Mouse (Mus musculus): Measurements from ENCODE around the gene Ntm. TPM values are rescaled to one million over a fixed set of nuclear protein-coding genes. Genes with fewer than 3 reads are reported as not detected.

Gene Ntm
- polyA plus RNA-seq, 1 experiment from 2014 or later: 0.66 TPM

DNA sequence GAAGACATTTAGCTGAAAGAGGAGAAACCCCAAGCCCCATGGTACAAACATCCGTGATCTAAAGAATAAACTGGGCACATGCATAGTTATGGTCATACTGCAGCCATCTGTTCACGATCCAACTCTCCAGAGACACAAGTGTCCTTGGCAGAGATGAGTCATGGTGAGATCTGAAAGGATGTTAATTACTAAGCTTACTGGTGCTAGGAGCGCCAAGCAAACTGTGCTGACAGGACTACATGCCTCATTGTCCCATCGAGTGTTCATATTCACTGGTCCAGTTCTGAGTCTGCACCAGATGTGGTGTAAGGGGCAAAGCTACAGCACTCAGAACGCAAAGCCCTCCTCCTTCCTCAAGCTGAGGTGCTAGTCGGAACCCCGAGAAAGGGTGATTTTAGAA, 745.0 kb downstream of the Ntm start:
- no peaks in the 10 kb centered on the region for H3K9me3 ChIP-seq (replicated peaks)
- no peaks in the 10 kb centered on the region for H3K4me1 ChIP-seq (replicated peaks)
- no peaks in the 10 kb centered on the region for H3K36me3 ChIP-seq (replicated peaks)
- H3K27ac ChIP-seq (replicated peaks): no peak overlapping the region
- no peak for ATAC-seq (ENCODE audit: insufficient read depth)
- WGBS (ENCODE audit: insufficient replicate concordance): 62% methylated on average over 7 of the region's 7 CpGs
- H3K4me2 ChIP-seq: no peak overlapping the region
- no peak overlapping the region for H3K9ac ChIP-seq
- no peaks in the 10 kb centered on the region for H3K27me3 ChIP-seq
- H3K4me3 ChIP-seq (replicated peaks): no peak overlapping the region

DNA sequence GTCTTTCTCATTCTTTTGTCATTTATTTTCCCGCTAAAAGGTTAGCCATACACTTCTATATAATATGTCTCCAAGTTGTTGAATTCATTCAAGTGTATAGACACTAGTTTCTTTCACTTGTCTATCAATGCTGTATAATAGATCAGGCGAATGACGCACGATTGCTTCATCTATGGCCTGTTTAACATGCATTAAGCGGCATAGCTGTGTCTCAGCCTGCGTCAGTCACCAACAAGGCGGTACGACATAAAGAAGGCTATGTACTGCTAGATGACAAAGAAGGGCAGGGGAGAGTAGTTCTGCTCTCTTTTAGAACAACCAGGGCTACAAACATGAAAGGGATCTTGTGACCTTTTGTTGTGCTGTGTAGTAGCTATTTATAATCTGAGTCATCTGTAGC, 746.4 kb downstream of the Ntm start:
- ATAC-seq (ENCODE audit: insufficient read depth): no peak
- 64% methylated on average over 8 of the region's 8 CpGs for WGBS (ENCODE audit: insufficient replicate concordance)
- Histone ChIP-seq H3K4me2 (no peak overlapping the region), H3K4me3 (replicated peaks) (no peak overlapping the region), H3K9ac (no peak overlapping the region), H3K36me3 (replicated peaks) (no peaks in the 10 kb centered on the region), H3K27ac (replicated peaks) (no peak overlapping the region), H3K27me3 (no peaks in the 10 kb centered on the region), H3K9me3 (replicated peaks) (no peaks in the 10 kb centered on the region), H3K4me1 (replicated peaks) (no peaks in the 10 kb centered on the region)

- Histone ChIP-seq H3K9me3 (replicated peaks) (no peaks in the 10 kb centered on the region), H3K4me3 (replicated peaks) (no peak overlapping the region), H3K27ac (replicated peaks) (no peak overlapping the region), H3K4me2 (no peak overlapping the region), H3K4me1 (replicated peaks) (no peaks in the 10 kb centered on the region), H3K36me3 (replicated peaks) (no peaks in the 10 kb centered on the region), H3K27me3 (no peaks in the 10 kb centered on the region), H3K9ac (no peak overlapping the region)
- no peak for ATAC-seq (ENCODE audit: insufficient read depth)
- 42% methylated on average over 2 of the region's 2 CpGs for WGBS (ENCODE audit: insufficient replicate concordance)
These were observed 747.1 kb downstream of the Ntm start for GRCm38 (mm10) chr9:29215796-29216195.

- no peak for ATAC-seq (ENCODE audit: insufficient read depth)
- 48% methylated on average over 1 of the region's 1 CpGs for WGBS (ENCODE audit: insufficient replicate concordance)
- Histone ChIP-seq H3K36me3 (replicated peaks) (no peaks in the 10 kb centered on the region), H3K27me3 (no peaks in the 10 kb centered on the region), H3K9ac (no peak overlapping the region), H3K4me2 (no peak overlapping the region), H3K4me1 (replicated peaks) (no peaks in the 10 kb centered on the region), H3K9me3 (replicated peaks) (no peaks in the 10 kb centered on the region), H3K27ac (replicated peaks) (no peak overlapping the region), H3K4me3 (replicated peaks) (no peak overlapping the region)
These were observed 747.7 kb downstream of the Ntm start for GRCm38 (mm10) chr9:29215241-29215640.

DNA sequence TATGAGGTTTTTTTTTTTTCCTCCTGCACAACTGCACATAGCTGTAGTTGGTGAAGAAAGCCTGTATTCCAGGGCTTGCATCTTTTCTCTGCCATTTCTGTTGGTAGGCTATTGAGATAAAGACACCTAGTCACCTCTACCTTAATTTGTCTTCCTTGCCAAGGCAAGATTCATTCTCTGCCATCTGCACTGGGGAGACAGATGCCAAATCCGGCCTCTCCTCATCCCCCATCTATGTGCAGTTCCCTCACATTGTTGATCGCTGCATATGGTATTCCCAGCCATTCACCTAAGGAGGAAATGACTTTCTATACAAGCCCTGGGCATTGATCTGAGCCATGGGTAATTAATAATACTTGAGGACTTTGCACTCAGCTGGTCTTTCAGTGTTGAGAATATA, 753.7 kb downstream of the Ntm start:
- Histone ChIP-seq H3K4me1 (replicated peaks) (no peaks in the 10 kb centered on the region), H3K27me3 (no peaks in the 10 kb centered on the region), H3K36me3 (replicated peaks) (no peaks in the 10 kb centered on the region), H3K9ac (no peak overlapping the region), H3K9me3 (replicated peaks) (no peaks in the 10 kb centered on the region), H3K4me2 (no peak overlapping the region), H3K4me3 (replicated peaks) (no peak overlapping the region), H3K27ac (replicated peaks) (no peak overlapping the region)
- WGBS (ENCODE audit: insufficient replicate concordance): 63% methylated on average over 2 of the region's 2 CpGs
- no peak for ATAC-seq (ENCODE audit: insufficient read depth)

DNA sequence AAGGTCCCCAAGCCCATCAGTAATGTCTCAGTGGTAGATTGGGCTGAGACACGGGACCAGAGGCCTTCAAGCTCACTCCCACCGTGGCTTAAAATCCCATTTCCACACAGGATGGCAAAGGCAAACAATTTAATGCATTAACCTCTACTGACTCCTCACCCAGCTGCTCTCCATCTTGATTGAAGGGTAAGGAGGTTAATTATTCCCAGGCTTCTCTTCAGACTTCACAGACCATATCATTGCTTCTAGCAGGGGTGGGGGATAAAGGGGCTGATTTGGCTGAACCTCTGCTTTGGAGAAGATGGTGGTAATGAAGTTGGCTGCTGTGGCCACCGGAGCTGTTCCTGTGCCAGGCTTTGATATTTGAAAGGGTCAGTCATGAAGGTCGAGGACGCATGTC, 754.8 kb downstream of the Ntm start:
- Histone ChIP-seq H3K9ac (no peak overlapping the region), H3K9me3 (replicated peaks) (no peaks in the 10 kb centered on the region), H3K4me2 (no peak overlapping the region), H3K36me3 (replicated peaks) (no peaks in the 10 kb centered on the region), H3K4me3 (replicated peaks) (no peak overlapping the region), H3K27ac (replicated peaks) (no peak overlapping the region), H3K27me3 (no peaks in the 10 kb centered on the region), H3K4me1 (replicated peaks) (no peaks in the 10 kb centered on the region)
- 61% methylated on average over 5 of the region's 5 CpGs for WGBS (ENCODE audit: insufficient replicate concordance)
- no peak for ATAC-seq (ENCODE audit: insufficient read depth)

DNA sequence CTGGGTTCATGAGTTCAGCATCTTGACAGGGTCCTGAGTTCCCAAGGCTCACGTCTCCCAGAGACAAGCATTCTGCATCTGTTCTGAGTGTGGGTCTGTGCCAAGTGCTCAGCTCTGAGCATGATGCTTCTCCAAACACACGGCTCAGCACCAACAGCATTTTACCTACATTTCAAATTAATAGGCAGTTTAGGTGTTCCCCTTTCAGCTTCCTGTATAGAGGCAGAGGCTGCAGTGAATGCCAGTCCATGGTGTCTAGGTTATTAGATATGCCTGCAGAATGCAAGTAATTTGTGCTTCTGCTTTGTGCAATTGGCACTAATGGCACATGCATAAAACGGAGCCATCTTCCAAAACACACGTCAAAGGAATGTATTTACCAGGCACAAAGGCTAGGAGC, 757.3 kb downstream of the Ntm start:
- ATAC-seq (ENCODE audit: insufficient read depth): no peak
- Histone ChIP-seq H3K27me3 (no peaks in the 10 kb centered on the region), H3K4me1 (replicated peaks) (no peaks in the 10 kb centered on the region), H3K36me3 (replicated peaks) (no peaks in the 10 kb centered on the region), H3K9me3 (replicated peaks) (no peaks in the 10 kb centered on the region), H3K9ac (no peak overlapping the region), H3K4me2 (no peak overlapping the region), H3K27ac (replicated peaks) (no peak overlapping the region), H3K4me3 (replicated peaks) (no peak overlapping the region)
- WGBS (ENCODE audit: insufficient replicate concordance): 48% methylated on average over 4 of the region's 4 CpGs

DNA sequence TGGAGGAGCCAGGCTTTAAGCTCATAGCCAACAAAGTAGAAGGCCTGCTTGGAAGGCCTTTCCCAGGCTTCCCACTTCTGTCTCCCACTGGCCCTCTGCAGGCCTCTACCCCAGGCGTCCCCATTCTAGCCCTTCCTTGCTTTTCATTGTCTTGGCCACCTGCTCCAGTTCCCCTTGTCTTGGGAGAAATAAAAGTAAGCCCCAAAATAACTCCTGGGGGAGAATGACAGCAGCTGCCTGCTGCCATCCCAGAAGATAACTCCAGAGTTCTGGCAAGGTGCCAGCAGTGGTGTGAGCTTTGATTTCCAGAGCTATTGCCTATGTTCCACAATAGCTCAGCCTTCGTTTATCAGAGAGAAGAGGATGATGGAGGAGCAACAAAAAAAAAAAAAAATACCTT, 760.7 kb downstream of the Ntm start:
- ATAC-seq (ENCODE audit: insufficient read depth): no peak

GRCm38 (mm10) chr9:29201163-29202053, 761.5 kb downstream of the Ntm start:
- Histone ChIP-seq H3K27me3 (no peaks in the 10 kb centered on the region), H3K4me3 (replicated peaks) (no peak overlapping the region), H3K4me2 (no peak overlapping the region), H3K4me1 (replicated peaks) (no peaks in the 10 kb centered on the region), H3K27ac (replicated peaks) (no peak overlapping the region), H3K36me3 (replicated peaks) (no peaks in the 10 kb centered on the region), H3K9me3 (replicated peaks) (no peaks in the 10 kb centered on the region), H3K9ac (no peak overlapping the region)
- 39% methylated on average over 14 of the region's 14 CpGs for WGBS (ENCODE audit: insufficient replicate concordance)
- no peak for ATAC-seq (ENCODE audit: insufficient read depth)

More for the DNA sequence above, 760.7 kb downstream of the Ntm start:
- H3K4me3 ChIP-seq (replicated peaks): no peak overlapping the region
- H3K36me3 ChIP-seq (replicated peaks): no peaks in the 10 kb centered on the region
- no peak overlapping the region for H3K27ac ChIP-seq (replicated peaks)
- H3K27me3 ChIP-seq: no peaks in the 10 kb centered on the region
- H3K9ac ChIP-seq: no peak overlapping the region
- H3K9me3 ChIP-seq (replicated peaks): no peaks in the 10 kb centered on the region
- WGBS (ENCODE audit: insufficient replicate concordance): 39% methylated on average over 2 of the region's 2 CpGs
- H3K4me1 ChIP-seq (replicated peaks): no peaks in the 10 kb centered on the region
- H3K4me2 ChIP-seq: no peak overlapping the region

DNA sequence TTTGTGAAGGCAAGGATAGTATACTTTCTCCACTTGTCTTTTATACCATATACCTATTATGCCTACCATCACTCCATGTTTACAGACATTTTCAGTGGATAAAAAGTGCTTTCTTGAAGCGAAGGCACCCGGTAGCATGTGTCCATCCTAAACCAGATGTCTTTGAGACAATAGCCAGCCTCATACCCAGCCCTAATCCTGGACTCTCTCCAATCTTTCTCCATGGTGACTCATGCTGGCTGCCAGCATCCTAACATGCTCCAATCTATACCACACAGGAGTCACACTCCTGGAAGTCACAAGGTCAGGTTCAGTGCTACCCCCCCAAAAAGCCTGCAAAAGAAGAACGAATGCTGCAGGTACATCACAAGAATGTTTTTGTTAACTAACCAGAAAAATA, 765.9 kb downstream of the Ntm start:
- H3K4me2 ChIP-seq: no peak overlapping the region
- no peaks in the 10 kb centered on the region for H3K36me3 ChIP-seq (replicated peaks)
- H3K9me3 ChIP-seq (replicated peaks): no peaks in the 10 kb centered on the region
- H3K27me3 ChIP-seq: no peaks in the 10 kb centered on the region
- H3K27ac ChIP-seq (replicated peaks): no peak overlapping the region
- 61% methylated on average over 3 of the region's 3 CpGs for WGBS (ENCODE audit: insufficient replicate concordance)
- H3K9ac ChIP-seq: no peak overlapping the region
- ATAC-seq (ENCODE audit: insufficient read depth): no peak
- H3K4me3 ChIP-seq (replicated peaks): no peak overlapping the region
- H3K4me1 ChIP-seq (replicated peaks): no peaks in the 10 kb centered on the region

DNA sequence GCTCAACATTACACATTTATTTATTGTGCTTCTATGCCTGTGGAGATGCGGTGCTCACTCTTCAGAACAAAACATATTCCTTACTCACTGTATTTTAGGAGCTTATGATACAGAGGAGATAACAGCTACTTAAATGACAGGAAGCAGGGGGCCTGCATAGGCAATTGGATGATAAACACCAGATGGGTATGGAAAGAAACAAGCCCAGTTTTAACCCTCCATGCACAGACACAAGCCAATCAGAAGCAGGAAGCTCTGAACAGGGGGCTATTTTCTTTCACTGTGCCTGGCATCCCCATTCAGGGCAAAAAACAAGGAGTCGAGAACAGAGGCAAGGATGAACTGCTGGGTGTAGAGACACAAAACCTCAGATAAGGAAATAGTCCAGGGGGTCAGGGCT, 768.7 kb downstream of the Ntm start:
- Histone ChIP-seq H3K4me1 (replicated peaks) (no peaks in the 10 kb centered on the region), H3K27me3 (no peaks in the 10 kb centered on the region), H3K4me2 (no peak overlapping the region), H3K4me3 (replicated peaks) (no peak overlapping the region), H3K9me3 (replicated peaks) (no peaks in the 10 kb centered on the region), H3K36me3 (replicated peaks) (no peaks in the 10 kb centered on the region), H3K9ac (no peak overlapping the region), H3K27ac (replicated peaks) (no peak overlapping the region)
- no peak for ATAC-seq (ENCODE audit: insufficient read depth)
- WGBS (ENCODE audit: insufficient replicate concordance): 31% methylated on average over 2 of the region's 2 CpGs

- Histone ChIP-seq H3K4me1 (replicated peaks) (no peaks in the 10 kb centered on the region), H3K36me3 (replicated peaks) (no peaks in the 10 kb centered on the region), H3K9me3 (replicated peaks) (no peaks in the 10 kb centered on the region), H3K27me3 (no peaks in the 10 kb centered on the region), H3K27ac (replicated peaks) (no peak overlapping the region), H3K4me3 (replicated peaks) (no peak overlapping the region), H3K9ac (no peak overlapping the region), H3K4me2 (no peak overlapping the region)
- no peak for ATAC-seq (ENCODE audit: insufficient read depth)
- WGBS (ENCODE audit: insufficient replicate concordance): 51% methylated on average over 5 of the region's 5 CpGs
These were observed 779.9 kb downstream of the Ntm start for GRCm38 (mm10) chr9:29183011-29183410.

Data from liver, embryonic 15.5 days (tissue).